Mouse (Mus musculus) MEL (cell line): ENCODE data around the gene Npas3.

Source experiments
- CHD2 ChIP-seq: IDR thresholded peaks from 2 replicates; pipeline ENCODE4 v1.6.1; 2011; ENCODE audit warnings: low read length, improper control_type of control experiment
- CTCF ChIP-seq, 3 experiments: IDR thresholded peaks in 2 of 3; conservative IDR thresholded peaks in 1 of 3; 2 replicates each; pipeline ENCODE4 v1.5.1; 2011 to 2012; ENCODE audit warnings: low read length in 3 of 3, low read depth in 2 of 3, mild to moderate bottlenecking in 2 of 3, improper control_type of control experiment in 1 of 3, inconsistent platforms in 1 of 3, mixed read lengths in 1 of 3, moderate library complexity in 1 of 3; ENCODE audit not compliant: control insufficient read depth in 1 of 3, insufficient read depth in 1 of 3, poor library complexity in 1 of 3, severe bottlenecking in 1 of 3
- ELF1 ChIP-seq: IDR thresholded peaks from 2 replicates; pipeline ENCODE4 v1.6.1; 2014; ENCODE audit warnings: low read depth, mild to moderate bottlenecking, inconsistent platforms, low read length, improper control_type of control experiment, moderate library complexity
- EP300 ChIP-seq, 2 experiments: IDR thresholded peaks; 2 replicates each; pipeline ENCODE4 v1.6.1; 2011; ENCODE audit warnings: improper control_type of control experiment in 2 of 2, low read length in 2 of 2, low read depth in 1 of 2, mild to moderate bottlenecking in 1 of 2
- MAFK ChIP-seq: IDR thresholded peaks from 2 replicates; pipeline ENCODE4 v1.6.1; 2011; ENCODE audit warnings: low read depth, mild to moderate bottlenecking, low read length, improper control_type of control experiment, borderline replicate concordance
- POLR2A ChIP-seq, 2 experiments: IDR thresholded peaks; 2 replicates each; pipeline ENCODE4 v1.6.1; 2011 to 2012; ENCODE audit warnings: low read length in 2 of 2, mild to moderate bottlenecking in 2 of 2, control low read depth in 1 of 2, improper control_type of control experiment in 1 of 2, low read depth in 1 of 2, moderate library complexity in 1 of 2; ENCODE audit not compliant: control insufficient read depth in 1 of 2, insufficient read depth in 1 of 2, poor library complexity in 1 of 2
- SIN3A ChIP-seq: IDR thresholded peaks from 2 replicates; pipeline ENCODE4 v1.6.1; 2012; ENCODE audit warnings: low read length, improper control_type of control experiment, inconsistent platforms
- USF2 ChIP-seq, 2 experiments: IDR thresholded peaks; 2 replicates each; pipeline ENCODE4 v1.6.1; 2011 to 2012; ENCODE audit warnings: improper control_type of control experiment in 2 of 2, low read length in 2 of 2, borderline replicate concordance in 1 of 2, inconsistent platforms in 1 of 2, low read depth in 1 of 2, mild to moderate bottlenecking in 1 of 2; ENCODE audit not compliant: insufficient read depth in 1 of 2
- ZKSCAN1 ChIP-seq: IDR thresholded peaks from 2 replicates; pipeline ENCODE4 v1.6.1; 2012; ENCODE audit warnings: low read depth, mild to moderate bottlenecking, inconsistent platforms, low read length, improper control_type of control experiment, moderate library complexity

DNA sequence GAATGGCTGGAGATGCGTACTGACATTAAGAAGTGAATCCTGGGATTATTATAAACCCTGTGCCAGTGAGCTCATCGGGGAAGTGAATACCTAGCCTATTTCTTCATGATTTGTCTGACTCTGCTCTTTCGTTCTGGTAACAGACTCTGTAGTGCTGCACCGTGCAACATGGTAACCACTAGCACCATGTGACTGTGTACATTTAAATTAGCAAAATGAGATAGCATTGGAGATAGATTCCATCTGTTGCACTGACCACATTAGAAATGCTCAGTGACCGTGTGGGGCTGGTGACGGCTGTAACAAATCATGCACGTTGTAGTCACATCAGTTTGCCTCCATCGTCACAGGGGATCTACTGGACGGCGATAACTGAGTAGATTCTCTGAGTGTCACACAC lies 178.7 kb downstream of the Npas3 start:
- TF ChIP-seq CTCF (IDR thresholded peaks at IDR 0.05 in 2 of 3, conservative IDR thresholded peaks at IDR 0.05 in 1 of 3; ENCODE audit: control insufficient read depth in 1 of 3, insufficient read depth in 1 of 3, low read depth in 2 of 3, low read length in 3 of 3, poor library complexity in 1 of 3, severe bottlenecking in 1 of 3) (no peak), POLR2A (IDR thresholded peaks at IDR 0.05; ENCODE audit: control insufficient read depth in 1 of 2, insufficient read depth in 1 of 2, low read depth in 1 of 2, low read length in 2 of 2, poor library complexity in 1 of 2) (no peak), MAFK (no peak), ELF1 (no peak), ZKSCAN1 (no peak), EP300 (IDR thresholded peaks at IDR 0.05; ENCODE audit: low read depth in 1 of 2, low read length in 2 of 2) (no peak), CHD2 (no peak), SIN3A (no peak), USF2 (IDR thresholded peaks at IDR 0.05; ENCODE audit: borderline replicate concordance in 1 of 2, insufficient read depth in 1 of 2, low read depth in 1 of 2, low read length in 2 of 2) (no peak)
